Mouse (Mus musculus): Measurements from ENCODE around the gene Sfi1.

The Sfi1 gene

DNA sequence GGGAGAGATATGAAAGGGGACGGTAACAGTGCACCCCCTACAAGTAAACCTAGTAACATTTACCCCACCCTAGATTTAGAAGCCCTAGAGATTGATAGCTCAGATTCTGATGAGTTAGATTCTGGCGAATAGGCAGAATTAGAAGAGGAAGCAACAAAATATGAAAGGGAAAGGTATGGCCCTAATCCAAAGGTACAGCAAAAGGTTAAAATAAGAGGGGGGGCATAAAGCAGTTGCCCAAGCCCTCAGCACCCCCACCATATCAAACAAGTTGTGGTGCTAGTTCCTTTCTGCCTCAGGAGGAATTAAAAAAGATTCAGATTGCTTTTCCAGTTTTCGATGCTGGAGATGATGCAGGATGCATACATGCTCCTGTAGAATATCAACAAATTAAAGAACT is 87.1 kb downstream of the Sfi1 start:
- in situ Hi-C loops (cut with MboI, MseI): loop anchor here in 1 of 2 experiments (25.0 kb wide), 1 partner anchor 556 kb away; no protein-coding TSS in a partner anchor

- in situ Hi-C loops (cut with MboI, MseI): loop anchor here in 1 of 2 experiments (25.0 kb wide), 1 partner anchor 557 kb away; no protein-coding TSS in a partner anchor
These were observed 88.0 kb downstream of the Sfi1 start for GRCm38 (mm10) chr11:3105261-3105731.

GRCm38 (mm10) chr11:3104501-3105260 is 88.6 kb downstream of the Sfi1 start:
- in situ Hi-C loops (cut with MboI, MseI): loop anchor here (5.0 to 25.0 kb wide), 2 partner anchors 82 to 558 kb away; no protein-coding TSS in a partner anchor

DNA sequence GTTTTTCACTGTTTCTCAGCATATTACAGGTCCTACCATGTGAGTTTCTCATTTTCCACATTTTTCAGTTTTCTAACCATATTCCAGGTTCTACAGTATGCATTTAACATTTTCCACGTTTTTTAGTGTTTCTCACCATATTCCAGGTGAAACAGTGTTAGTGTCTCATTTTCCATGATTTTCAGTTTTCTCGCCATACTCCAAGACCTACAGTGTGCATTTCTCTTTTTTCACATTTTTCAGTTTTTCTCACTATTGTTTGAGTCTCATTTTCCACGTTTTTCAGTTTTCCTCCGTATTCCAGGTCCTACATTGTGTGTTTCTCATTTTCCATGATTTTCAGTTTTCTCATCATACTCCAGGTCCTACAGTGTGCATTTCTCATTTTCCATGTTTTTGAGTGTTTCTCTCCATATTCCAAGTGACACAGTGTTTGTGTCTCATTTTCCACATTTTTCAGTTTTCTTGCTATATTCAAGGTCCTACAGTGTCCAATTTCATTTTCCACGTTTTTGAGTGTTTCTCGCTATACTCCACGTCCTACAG is 89.6 kb downstream of the Sfi1 start:
- in situ Hi-C loops (cut with MboI, MseI): loop anchor here (5.0 to 25.0 kb wide), 2 partner anchors 81 to 559 kb away; no protein-coding TSS in a partner anchor

- in situ Hi-C loops (cut with MboI, MseI): loop anchor here (5.0 to 25.0 kb wide), 2 partner anchors 80 to 560 kb away; no protein-coding TSS in a partner anchor
These were observed 90.6 kb downstream of the Sfi1 start for GRCm38 (mm10) chr11:3102626-3103025.

GRCm38 (mm10) chr11:3101875-3102494 is 91.3 kb downstream of the Sfi1 start:
- in situ Hi-C loops (cut with MboI, MseI): loop anchor here (5.0 to 25.0 kb wide), 2 partner anchors 80 to 560 kb away; no protein-coding TSS in a partner anchor

DNA sequence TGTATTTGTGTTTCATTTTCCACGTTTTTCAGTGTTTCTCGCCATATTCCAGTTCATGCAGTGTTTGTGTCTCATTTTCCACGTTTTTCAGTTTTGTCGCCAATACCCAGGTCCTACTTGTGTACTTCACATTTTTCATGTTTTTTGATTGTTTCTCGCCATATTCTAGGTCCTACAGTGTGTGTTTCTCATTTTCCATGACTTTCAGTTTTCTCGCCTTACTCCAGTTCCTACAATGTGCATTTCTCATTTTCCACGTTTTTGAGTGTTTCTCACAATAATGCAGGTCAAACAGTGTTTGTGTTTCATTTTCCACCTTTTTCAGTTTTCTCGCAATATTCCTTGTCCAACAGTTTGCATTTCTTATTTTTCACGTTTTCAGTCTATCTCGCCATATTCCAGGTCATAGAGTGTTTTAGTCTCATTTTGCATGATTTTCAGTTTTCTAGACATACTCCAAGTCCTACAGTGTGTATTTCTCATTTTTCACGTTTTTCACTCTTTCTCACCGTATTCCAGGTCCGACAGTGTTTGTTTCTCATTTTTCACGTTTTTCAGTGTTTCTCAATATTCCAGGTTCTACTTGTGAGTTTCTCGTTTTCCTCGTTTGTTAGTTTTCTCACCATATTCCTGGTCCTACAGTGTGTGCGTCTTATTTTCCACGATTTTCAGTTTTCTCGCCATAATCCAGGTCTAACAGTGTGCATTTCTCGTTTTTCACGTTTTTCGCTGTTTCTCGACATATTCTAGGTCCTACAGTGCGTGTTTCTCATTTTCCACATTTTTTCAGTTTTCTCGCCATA is 92.0 kb downstream of the Sfi1 start:
- in situ Hi-C loops (cut with MboI, MseI): loop anchor here (5.0 to 25.0 kb wide), 2 partner anchors 79 to 561 kb away; no protein-coding TSS in a partner anchor

- in situ Hi-C loops (cut with MboI, MseI): loop anchor here (5.0 to 25.0 kb wide), 2 partner anchors 78 to 562 kb away; no protein-coding TSS in a partner anchor
These were observed 93.1 kb downstream of the Sfi1 start for GRCm38 (mm10) chr11:3100066-3100645.
